Mouse (Mus musculus): ENCODE data around the gene 1810043G02Rik.

DNA sequence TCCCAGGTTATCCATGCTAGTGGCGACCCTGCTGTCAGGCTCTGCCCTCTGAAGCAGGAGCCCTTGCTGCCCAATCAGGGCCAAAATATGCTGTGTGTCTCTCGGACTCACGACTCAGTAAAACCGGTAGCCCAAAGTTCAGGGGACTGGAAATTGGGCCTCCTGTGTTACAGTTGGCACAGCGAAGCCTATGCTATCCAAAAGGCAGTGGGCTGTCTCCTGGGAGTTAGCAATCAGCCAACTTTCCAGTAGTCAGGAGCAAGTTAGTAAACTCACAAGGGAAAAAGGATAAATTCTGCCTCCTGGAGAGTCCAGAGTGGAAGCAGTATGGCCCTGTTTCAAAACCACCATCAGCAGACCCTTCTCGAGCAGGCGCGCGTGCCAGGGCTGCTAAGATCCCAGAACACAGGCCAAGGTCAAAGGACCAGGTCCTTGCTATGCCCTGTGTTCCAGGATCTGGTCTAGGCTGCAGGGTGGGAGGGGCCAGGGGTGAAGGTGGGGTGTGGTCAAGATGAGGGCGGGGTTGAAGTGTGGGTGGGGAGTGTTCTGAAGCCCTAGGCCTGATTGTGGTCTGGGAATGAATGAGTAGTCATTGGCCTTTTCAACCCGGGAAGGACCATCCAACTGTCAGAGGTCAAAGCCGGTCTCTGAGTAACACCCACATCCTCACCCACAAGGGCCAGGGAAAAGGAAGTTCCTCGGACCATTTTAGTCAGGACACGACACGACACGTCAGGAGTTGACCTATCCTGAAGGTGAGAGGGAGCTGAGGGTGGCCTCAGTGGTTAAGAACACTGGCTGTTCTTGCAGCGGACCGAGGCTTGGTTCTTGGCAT is 34.6 kb downstream of the 1810043G02Rik start:
- TF ChIP-seq MAFK (IDR thresholded peaks at IDR 0.05; ENCODE audit: insufficient read depth, low read depth, low read length) (no peak), CHD2 (IDR thresholded peaks at IDR 0.05; ENCODE audit: low read depth, low read length) (no peak), ZNF384 (IDR thresholded peaks at IDR 0.05; ENCODE audit: low read depth, low read length) (no peak), ZC3H11A (IDR thresholded peaks at IDR 0.05; ENCODE audit: borderline replicate concordance, low read depth, low read length) (no peak), HCFC1 (IDR thresholded peaks at IDR 0.05; ENCODE audit: borderline replicate concordance, insufficient read depth, low read length) (no peak)
